Mouse (Mus musculus) lung, embryonic 14.5 days (tissue): Measurements from ENCODE around the gene Etnk1. TPM values are rescaled to one million over a fixed set of nuclear protein-coding genes. Genes with fewer than 3 reads are reported as not detected.
A peak's percentile ranks its signal among the peaks of the same experiment; 100 is the strongest.

ENCODE experiments used
- ATAC-seq: fragments of 200-750 bp; cut with Nextera tagmentation; 2 replicates; pipeline ENCODE4 v1.8.0; 2017; ENCODE audit warnings: mild to moderate bottlenecking, moderate TSS enrichment, moderate library complexity; ENCODE audit not compliant: insufficient read depth
- DNase-seq: peaks from one replicate; pipeline ENCODE4 v3.0.0-alpha.2; 2015
- H3K27ac ChIP-seq: fragments of 300-500 bp; sonication (generic); 2 replicates; pipeline ENCODE4 v1.5.1; 2014; ENCODE audit warnings: low read depth, mild to moderate bottlenecking, moderate library complexity
- H3K27me3 ChIP-seq: fragments of 300-500 bp; sonication (generic); 2 replicates; pipeline ENCODE4 v1.6.1; 2014; ENCODE audit warnings: low read length, control low read depth; ENCODE audit not compliant: insufficient read depth
- H3K36me3 ChIP-seq: fragments of 300-500 bp; sonication (generic); 2 replicates; pipeline ENCODE4 v1.6.1; 2014; ENCODE audit warnings: control low read depth; ENCODE audit not compliant: insufficient read depth
- H3K4me1 ChIP-seq: fragments of 300-500 bp; sonication (generic); 2 replicates; pipeline ENCODE4 v1.6.1; 2014; ENCODE audit warnings: antibody characterized with exemption, control low read depth; ENCODE audit not compliant: insufficient read depth
- H3K4me2 ChIP-seq: fragments of 300-500 bp; sonication (generic); 2 replicates; pipeline ENCODE4 v1.6.1; 2014; ENCODE audit warnings: mild to moderate bottlenecking
- H3K4me3 ChIP-seq: fragments of 300-500 bp; sonication (generic); 2 replicates; pipeline ENCODE4 v1.5.1; 2014; ENCODE audit warnings: low read depth, low read length
- H3K9ac ChIP-seq: fragments of 300-500 bp; sonication (generic); 2 replicates; pipeline ENCODE4 v1.6.1; 2014
- H3K9me3 ChIP-seq: fragments of 300-500 bp; sonication (generic); 2 replicates; pipeline ENCODE4 v1.6.1; 2016; ENCODE audit warnings: low read depth, low read length, control low read depth
- CTCF ChIP-seq: IDR thresholded peaks from 2 replicates; pipeline ENCODE4 v1.5.1; 2016; ENCODE audit warnings: antibody characterized with exemption, low read depth
- WGBS: fragments of 180-500 bp; shearing (Covaris S2); extraction: QIAGEN DNeasy Blood & Tissue Kit; methylation state at CpG from one replicate; pipeline ENCODE4 v1.1.7; 2014; 5-methylcytosine and 5-hydroxymethylcytosine counted together
- polyA plus RNA-seq: library from polyadenylated mRNA; unstranded; fragments of >200 nt; fragmentation: Nextera tagmentation; extraction: Ambion mirVana; gene quantifications from 2 replicates; pipeline ENCODE4 v1.2.1, GENCODE M21; 2014

The Etnk1 gene
- polyA plus RNA-seq, 1 experiment from 2014 or later, result 23.3 TPM

DNA sequence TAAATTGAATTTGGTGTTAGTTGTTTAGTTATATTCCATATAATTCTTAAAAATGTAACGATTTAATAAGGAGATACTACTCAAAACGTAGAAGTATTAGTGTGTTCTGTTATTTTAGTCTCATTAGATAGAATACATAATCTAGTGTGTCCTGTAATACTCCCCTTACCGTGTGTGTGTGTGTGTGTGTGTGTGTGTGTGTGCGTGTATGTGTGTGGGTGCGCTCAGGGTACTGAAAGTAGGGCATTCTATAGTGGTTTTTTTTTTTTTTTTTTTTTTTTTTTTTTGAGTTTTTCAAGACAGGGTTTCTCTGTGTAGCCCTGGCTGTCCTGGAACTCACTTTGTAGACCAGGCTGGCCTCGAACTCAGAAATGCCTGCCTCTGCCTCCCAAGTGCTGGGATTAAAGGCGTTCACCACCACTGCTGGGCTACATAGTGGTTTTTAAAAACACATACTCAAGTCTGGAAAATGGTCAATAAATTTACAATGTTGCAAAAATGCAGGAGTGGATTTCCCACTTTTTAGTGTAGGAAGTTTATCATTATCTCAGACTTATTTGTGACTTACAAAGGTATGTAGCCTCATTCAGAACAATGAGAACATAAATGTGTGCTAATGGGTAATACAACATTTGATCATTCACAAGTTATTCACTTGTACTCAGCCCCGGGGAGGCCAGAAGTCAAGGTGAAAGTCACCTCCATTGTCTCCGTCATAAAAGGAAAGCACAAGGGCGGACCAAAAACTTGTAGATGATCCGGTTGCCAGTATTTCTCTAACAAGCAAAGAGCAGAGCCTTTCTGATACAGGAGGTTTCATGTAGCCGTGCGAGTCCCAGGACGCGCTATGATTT, 1.4 kb upstream of the Etnk1 start:
- peak overlapping the region; percentile 84; the same call in 1 of the 2 replicates for H3K4me3 ChIP-seq
- no peak overlapping the region for H3K27ac ChIP-seq
- no peaks in the 10 kb centered on the region for H3K9me3 ChIP-seq
- DNase-seq, result no peak
- H3K4me2 ChIP-seq, result peak overlapping the region; percentile 80
- 56% methylated on average over 15 of the region's 15 CpGs for WGBS
- no peak for ATAC-seq
- H3K4me1 ChIP-seq, result no peaks in the 10 kb centered on the region; the same call in 1 of the 2 replicates
- no peak for TF ChIP-seq CTCF
- no peaks in the 10 kb centered on the region for H3K27me3 ChIP-seq
- H3K36me3 ChIP-seq, result no peaks in the 10 kb centered on the region
- H3K9ac ChIP-seq, result 0 out of 2 replicates have a peak overlapping the region, but pooled peaks have one; percentile 80

DNA sequence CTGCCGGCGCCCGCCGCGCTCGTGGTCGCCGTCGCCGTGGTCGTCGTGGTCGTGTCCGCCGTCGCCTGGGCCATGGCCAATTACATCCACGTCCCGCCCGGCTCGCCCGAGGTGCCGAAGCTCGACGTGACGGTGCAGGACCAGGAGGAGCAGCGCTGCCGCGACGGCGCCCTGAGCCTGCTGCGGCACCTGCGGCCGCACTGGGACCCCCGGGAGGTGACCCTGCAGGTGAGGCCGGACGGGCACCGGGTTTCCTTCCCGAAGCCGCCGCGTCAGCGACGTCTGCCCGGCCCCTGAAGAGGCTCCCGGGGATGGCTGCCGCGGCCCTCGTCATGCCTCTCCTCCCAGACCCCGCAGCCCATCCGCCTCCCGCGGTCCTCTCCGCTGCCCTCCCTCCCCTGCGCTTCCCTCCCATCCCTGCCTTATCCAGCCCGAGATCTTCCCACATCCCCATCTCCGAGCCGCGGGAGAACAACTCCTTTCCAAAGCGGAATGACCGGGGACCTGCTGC, 443 bp downstream of the Etnk1 start:
- no peak for TF ChIP-seq CTCF
- Histone ChIP-seq H3K4me3 (peak overlapping the region; percentile 84), H3K9ac (peak overlapping the region; percentile 80), H3K36me3 (peaks cover 9% of the 10 kb centered on the region), H3K27me3 (no peaks in the 10 kb centered on the region), H3K27ac (peak overlapping the region; percentile 94), H3K9me3 (no peaks in the 10 kb centered on the region), H3K4me1 (no peaks in the 10 kb centered on the region; the same call in 1 of the 2 replicates), H3K4me2 (peak overlapping the region; percentile 80)
- peak; percentile 66 for ATAC-seq
- under 1% methylated on average over 59 of the region's 60 CpGs for WGBS
- DNase-seq, result peak; percentile 44

DNA sequence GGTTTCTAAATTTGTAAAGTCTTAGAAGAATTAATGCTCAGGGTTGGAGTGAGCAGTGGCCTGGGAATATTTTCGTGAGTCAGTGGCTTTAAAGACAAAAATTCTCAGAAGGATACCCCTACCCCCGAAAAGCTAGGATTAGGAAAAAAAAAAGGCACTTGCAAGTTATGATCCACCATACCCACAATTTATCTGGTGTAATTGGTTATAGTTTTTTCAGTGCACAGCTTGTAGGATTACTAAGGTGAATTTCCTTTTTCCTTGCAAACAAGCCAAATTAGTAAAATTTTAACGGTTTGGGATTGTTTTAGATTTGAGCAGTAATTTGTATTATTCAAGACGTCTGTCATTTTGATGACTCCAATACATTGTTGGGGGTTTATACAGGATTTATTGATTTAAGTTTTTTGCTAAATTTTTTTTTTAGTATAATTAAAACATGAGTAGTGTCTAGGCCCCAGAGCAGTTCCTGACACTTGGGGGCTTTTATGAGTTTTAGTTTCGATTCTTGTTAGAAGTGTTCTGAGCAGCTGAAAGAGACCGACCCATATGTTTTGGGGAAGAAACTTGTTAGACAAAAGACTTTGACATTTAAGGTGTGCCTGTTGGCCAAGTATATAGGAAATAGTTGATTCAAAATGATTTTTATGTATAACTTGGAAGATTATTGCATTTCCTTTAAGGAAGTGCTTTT, 1.1 kb downstream of the Etnk1 start:
- Histone ChIP-seq H3K4me1 (no peaks in the 10 kb centered on the region; the same call in 1 of the 2 replicates), H3K4me3 (peak overlapping the region; percentile 84), H3K9me3 (no peaks in the 10 kb centered on the region), H3K27ac (peak overlapping the region; percentile 94; the same call in 1 of the 2 replicates), H3K9ac (peak overlapping the region; percentile 80), H3K27me3 (no peaks in the 10 kb centered on the region), H3K36me3 (peaks cover 15% of the 10 kb centered on the region), H3K4me2 (peak overlapping the region; percentile 80)
- DNase-seq (peak; percentile 23), ATAC-seq (no peak)
- WGBS, result 33% methylated on average over 6 of the region's 6 CpGs
- no peak for TF ChIP-seq CTCF

DNA sequence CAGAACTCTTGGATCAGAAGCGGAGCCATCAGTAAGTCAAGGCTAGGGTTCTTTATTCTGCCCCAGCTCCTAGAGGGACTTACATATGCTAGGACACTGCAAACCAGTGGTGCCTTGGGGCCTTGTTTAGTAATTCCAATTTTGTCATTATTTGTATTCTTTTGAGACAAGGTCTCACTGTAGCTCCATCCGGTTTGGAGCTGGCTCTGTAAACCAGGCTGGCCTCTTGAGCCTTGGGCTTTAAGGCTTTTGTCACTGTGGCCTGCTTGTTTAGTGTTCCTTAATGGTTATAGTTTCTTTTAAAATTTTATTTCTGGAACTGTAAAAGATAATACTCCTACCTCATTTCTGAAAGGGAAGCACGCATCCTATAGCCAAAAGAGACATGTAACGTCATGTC, 2.4 kb downstream of the Etnk1 start:
- H3K9ac ChIP-seq, result no peak overlapping the region
- H3K4me2 ChIP-seq, result no peak overlapping the region
- H3K4me3 ChIP-seq, result no peak overlapping the region

DNA sequence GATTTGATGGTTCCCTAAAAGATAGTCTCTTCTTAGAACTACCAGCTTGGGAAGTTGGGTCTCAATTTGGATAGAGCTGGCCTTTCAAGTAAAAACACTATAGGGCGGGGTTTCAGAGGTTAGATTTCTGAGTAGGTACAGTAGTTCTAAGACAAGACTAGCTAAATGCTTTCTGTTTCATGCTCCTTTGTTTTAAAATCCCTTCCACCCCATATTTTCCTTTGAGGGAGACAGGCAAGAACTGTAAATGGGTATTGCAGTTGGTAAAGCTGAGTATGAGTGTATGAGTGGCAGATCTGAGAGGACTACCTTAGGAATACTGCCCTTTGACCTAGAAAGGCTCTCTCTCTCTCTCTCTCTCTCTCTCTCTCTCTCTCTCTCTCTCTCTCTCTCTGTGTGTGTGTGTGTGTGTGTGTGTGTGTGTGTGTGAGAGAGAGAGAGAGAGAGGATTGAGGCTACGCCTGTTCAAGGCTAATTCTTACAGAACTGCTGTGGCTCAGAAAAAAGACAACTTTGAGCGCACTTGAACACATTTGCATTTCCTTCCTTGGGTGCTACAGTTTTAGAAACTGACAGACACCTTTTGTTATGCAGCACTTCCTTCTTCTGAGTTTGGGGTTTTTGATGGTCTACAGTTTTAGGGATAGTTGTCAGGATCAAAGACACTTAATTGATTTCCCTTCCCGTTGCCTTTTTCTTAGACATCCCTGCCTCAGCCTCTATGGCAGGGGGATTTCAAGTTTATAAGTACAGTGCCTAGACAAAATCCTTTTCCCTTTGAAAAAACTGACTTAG, 3.3 kb downstream of the Etnk1 start:
- Histone ChIP-seq H3K4me3 (no peak overlapping the region), H3K9ac (no peak overlapping the region), H3K4me2 (peak overlapping the region; percentile 20; the same call in 1 of the 2 replicates), H3K9me3 (no peaks in the 10 kb centered on the region), H3K27me3 (no peaks in the 10 kb centered on the region), H3K27ac (no peak overlapping the region), H3K4me1 (no peaks in the 10 kb centered on the region), H3K36me3 (peaks cover 16% of the 10 kb centered on the region)
- TF ChIP-seq CTCF, result no peak
- 84% methylated on average over 4 of the region's 4 CpGs for WGBS
- no peak for DNase-seq
- no peak for ATAC-seq

More for the DNA sequence above, 2.4 kb downstream of the Etnk1 start:
- ATAC-seq (no peak), DNase-seq (no peak)
- Histone ChIP-seq H3K27me3 (no peaks in the 10 kb centered on the region), H3K36me3 (peaks cover 16% of the 10 kb centered on the region), H3K4me1 (no peaks in the 10 kb centered on the region), H3K9me3 (no peaks in the 10 kb centered on the region), H3K27ac (no peak overlapping the region)
- whole genome bisulfite sequencing, result 83% methylated on average over 4 of the region's 4 CpGs
- TF ChIP-seq CTCF, result no peak

DNA sequence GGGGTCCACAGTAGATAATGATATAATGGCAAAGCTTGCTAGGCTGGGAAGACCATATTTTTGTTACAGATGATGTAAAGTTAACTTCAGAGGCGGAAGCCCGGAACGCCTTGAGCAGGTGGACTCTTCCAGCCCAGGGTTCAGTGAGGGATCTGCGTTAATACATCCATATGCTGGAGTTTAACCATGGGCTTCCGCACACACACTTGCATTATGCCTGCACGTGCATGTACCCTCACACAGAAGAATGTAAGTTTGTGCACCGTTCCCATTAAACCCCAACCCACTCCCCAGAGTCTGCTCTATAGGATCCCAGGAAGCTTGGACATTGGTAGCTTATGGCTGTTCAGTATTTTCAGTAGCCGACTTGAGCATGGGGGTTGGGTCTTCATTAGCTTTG, 4.0 kb downstream of the Etnk1 start:
- DNase-seq (no peak), ATAC-seq (no peak)
- Histone ChIP-seq H3K36me3 (peaks cover 16% of the 10 kb centered on the region), H3K9ac (no peak overlapping the region), H3K4me1 (no peaks in the 10 kb centered on the region), H3K9me3 (no peaks in the 10 kb centered on the region), H3K4me2 (no peak overlapping the region), H3K27ac (no peak overlapping the region), H3K27me3 (no peaks in the 10 kb centered on the region), H3K4me3 (no peak overlapping the region)
- no peak for TF ChIP-seq CTCF
- WGBS, result 93% methylated on average over 8 of the region's 8 CpGs
